Mouse (Mus musculus): ENCODE measurements around the gene B9d1. TPM values are rescaled to one million over a fixed set of nuclear protein-coding genes. Genes with fewer than 3 reads are reported as not detected.

Gene B9d1
- polyA plus RNA-seq, 1 experiment from 2014 or later, result 1.3 TPM

- no peak for ATAC-seq (ENCODE audit: low read depth)
- no peak overlapping the region for H3K4me2 ChIP-seq (ENCODE audit: low read depth, low read length)
Measured at GRCm38 (mm10) chr11:61486458-61487219, 18.3 kb upstream of the B9d1 start.

GRCm38 (mm10) chr11:61487401-61487800 lies 17.5 kb upstream of the B9d1 start:
- Histone ChIP-seq H3K9me3 (replicated peaks; ENCODE audit: control insufficient read depth, low read length) (no peaks in the 10 kb centered on the region), H3K9ac (ENCODE audit: low read depth, low read length) (no peak overlapping the region), H3K27ac (ENCODE audit: low read length) (no peak overlapping the region), H3K4me2 (ENCODE audit: low read depth, low read length) (no peak overlapping the region), H3K36me3 (ENCODE audit: control insufficient read depth, insufficient read depth) (peaks cover 11% of the 10 kb centered on the region), H3K27me3 (ENCODE audit: control insufficient read depth, insufficient read depth, low read depth, low read length) (no peaks in the 10 kb centered on the region), H3K4me3 (ENCODE audit: low read depth, low read length) (no peak overlapping the region), H3K4me1 (ENCODE audit: control insufficient read depth, low read depth, low read length) (no peaks in the 10 kb centered on the region)
- WGBS (ENCODE audit: insufficient replicate concordance), result 64% methylated on average over 2 of the region's 2 CpGs
- ATAC-seq (ENCODE audit: low read depth), result no peak

More at GRCm38 (mm10) chr11:61486458-61487219, 18.3 kb upstream of the B9d1 start:
- Histone ChIP-seq H3K9ac (ENCODE audit: low read depth, low read length) (no peak overlapping the region), H3K27me3 (ENCODE audit: control insufficient read depth, insufficient read depth, low read depth, low read length) (no peaks in the 10 kb centered on the region), H3K4me3 (ENCODE audit: low read depth, low read length) (no peak overlapping the region), H3K4me1 (ENCODE audit: control insufficient read depth, low read depth, low read length) (no peaks in the 10 kb centered on the region), H3K9me3 (replicated peaks; ENCODE audit: control insufficient read depth, low read length) (no peaks in the 10 kb centered on the region), H3K27ac (ENCODE audit: low read length) (no peak overlapping the region), H3K36me3 (ENCODE audit: control insufficient read depth, insufficient read depth) (peaks cover 11% of the 10 kb centered on the region)
- WGBS (ENCODE audit: insufficient replicate concordance), result 76% methylated on average over 14 of the region's 14 CpGs

GRCm38 (mm10) chr11:61487936-61488335 lies 17.0 kb upstream of the B9d1 start:
- WGBS (ENCODE audit: insufficient replicate concordance), result 72% methylated on average over 7 of the region's 7 CpGs
- Histone ChIP-seq H3K27me3 (ENCODE audit: control insufficient read depth, insufficient read depth, low read depth, low read length) (no peaks in the 10 kb centered on the region), H3K4me1 (ENCODE audit: control insufficient read depth, low read depth, low read length) (peaks cover 2% of the 10 kb centered on the region), H3K4me3 (ENCODE audit: low read depth, low read length) (no peak overlapping the region), H3K9me3 (replicated peaks; ENCODE audit: control insufficient read depth, low read length) (no peaks in the 10 kb centered on the region), H3K36me3 (ENCODE audit: control insufficient read depth, insufficient read depth) (peaks cover 11% of the 10 kb centered on the region), H3K4me2 (ENCODE audit: low read depth, low read length) (no peak overlapping the region), H3K9ac (ENCODE audit: low read depth, low read length) (no peak overlapping the region), H3K27ac (ENCODE audit: low read length) (no peak overlapping the region)
- ATAC-seq (ENCODE audit: low read depth), result no peak

- no peak overlapping the region for H3K9ac ChIP-seq (ENCODE audit: low read depth, low read length)
- H3K4me1 ChIP-seq (ENCODE audit: control insufficient read depth, low read depth, low read length), result peaks cover 10% of the 10 kb centered on the region
- 77% methylated on average over 2 of the region's 2 CpGs for WGBS (ENCODE audit: insufficient replicate concordance)
- ATAC-seq (ENCODE audit: low read depth), result no peak
- no peaks in the 10 kb centered on the region for H3K27me3 ChIP-seq (ENCODE audit: control insufficient read depth, insufficient read depth, low read depth, low read length)
- H3K4me2 ChIP-seq (ENCODE audit: low read depth, low read length), result no peak overlapping the region
- H3K36me3 ChIP-seq (ENCODE audit: control insufficient read depth, insufficient read depth), result peaks cover 11% of the 10 kb centered on the region
- no peaks in the 10 kb centered on the region for H3K9me3 ChIP-seq (replicated peaks; ENCODE audit: control insufficient read depth, low read length)
- H3K27ac ChIP-seq (ENCODE audit: low read length), result no peak overlapping the region
- no peak overlapping the region for H3K4me3 ChIP-seq (ENCODE audit: low read depth, low read length)
Measured at GRCm38 (mm10) chr11:61489085-61489484, 15.9 kb upstream of the B9d1 start.

- Histone ChIP-seq H3K27ac (ENCODE audit: low read length) (no peak overlapping the region), H3K4me1 (ENCODE audit: control insufficient read depth, low read depth, low read length) (peaks cover 12% of the 10 kb centered on the region), H3K27me3 (ENCODE audit: control insufficient read depth, insufficient read depth, low read depth, low read length) (no peaks in the 10 kb centered on the region), H3K4me2 (ENCODE audit: low read depth, low read length) (no peak overlapping the region), H3K9ac (ENCODE audit: low read depth, low read length) (no peak overlapping the region), H3K9me3 (replicated peaks; ENCODE audit: control insufficient read depth, low read length) (no peaks in the 10 kb centered on the region), H3K4me3 (ENCODE audit: low read depth, low read length) (no peak overlapping the region), H3K36me3 (ENCODE audit: control insufficient read depth, insufficient read depth) (peaks cover 11% of the 10 kb centered on the region)
- ATAC-seq (ENCODE audit: low read depth), result no peak
- 78% methylated on average over 8 of the region's 8 CpGs for WGBS (ENCODE audit: insufficient replicate concordance)
Measured at GRCm38 (mm10) chr11:61489874-61490273, 15.1 kb upstream of the B9d1 start.

GRCm38 (mm10) chr11:61490944-61491520 lies 13.9 kb upstream of the B9d1 start:
- no peaks in the 10 kb centered on the region for H3K27me3 ChIP-seq (ENCODE audit: control insufficient read depth, insufficient read depth, low read depth, low read length)
- H3K4me2 ChIP-seq (ENCODE audit: low read depth, low read length), result no peak overlapping the region
- no peak overlapping the region for H3K27ac ChIP-seq (ENCODE audit: low read length)
- H3K9me3 ChIP-seq (replicated peaks; ENCODE audit: control insufficient read depth, low read length), result no peaks in the 10 kb centered on the region
- H3K9ac ChIP-seq (ENCODE audit: low read depth, low read length), result no peak overlapping the region
- peaks cover 11% of the 10 kb centered on the region for H3K36me3 ChIP-seq (ENCODE audit: control insufficient read depth, insufficient read depth)
- no peak for ATAC-seq (ENCODE audit: low read depth)
- no peak overlapping the region for H3K4me3 ChIP-seq (ENCODE audit: low read depth, low read length)
- H3K4me1 ChIP-seq (ENCODE audit: control insufficient read depth, low read depth, low read length), result peaks cover 12% of the 10 kb centered on the region
- WGBS (ENCODE audit: insufficient replicate concordance), result 86% methylated on average over 22 of the region's 22 CpGs

- peaks cover 11% of the 10 kb centered on the region for H3K36me3 ChIP-seq (ENCODE audit: control insufficient read depth, insufficient read depth)
- peak overlapping the region; percentile 78 for H3K9ac ChIP-seq (ENCODE audit: low read depth, low read length)
- peaks cover 12% of the 10 kb centered on the region for H3K4me1 ChIP-seq (ENCODE audit: control insufficient read depth, low read depth, low read length)
- peak overlapping the region; percentile 97 for H3K4me2 ChIP-seq (ENCODE audit: low read depth, low read length)
- no peaks in the 10 kb centered on the region for H3K9me3 ChIP-seq (replicated peaks; ENCODE audit: control insufficient read depth, low read length)
- H3K27me3 ChIP-seq (ENCODE audit: control insufficient read depth, insufficient read depth, low read depth, low read length), result no peaks in the 10 kb centered on the region
- WGBS (ENCODE audit: insufficient replicate concordance), result 68% methylated on average over 12 of the region's 12 CpGs
- peak overlapping the region; percentile 86 for H3K4me3 ChIP-seq (ENCODE audit: low read depth, low read length)
- H3K27ac ChIP-seq (ENCODE audit: low read length), result no peak overlapping the region
- ATAC-seq (ENCODE audit: low read depth), result no peak
Measured at GRCm38 (mm10) chr11:61492749-61493401, 12.1 kb upstream of the B9d1 start.

- H3K4me2 ChIP-seq (ENCODE audit: low read depth, low read length), result peak overlapping the region; percentile 97
- H3K9me3 ChIP-seq (replicated peaks; ENCODE audit: control insufficient read depth, low read length), result no peaks in the 10 kb centered on the region
- H3K4me3 ChIP-seq (ENCODE audit: low read depth, low read length), result peak overlapping the region; percentile 86
- peaks cover 10% of the 10 kb centered on the region for H3K36me3 ChIP-seq (ENCODE audit: control insufficient read depth, insufficient read depth)
- peaks cover 12% of the 10 kb centered on the region for H3K4me1 ChIP-seq (ENCODE audit: control insufficient read depth, low read depth, low read length)
- ATAC-seq (ENCODE audit: low read depth), result peak; percentile 53
- no peaks in the 10 kb centered on the region for H3K27me3 ChIP-seq (ENCODE audit: control insufficient read depth, insufficient read depth, low read depth, low read length)
- peak overlapping the region; percentile 78 for H3K9ac ChIP-seq (ENCODE audit: low read depth, low read length)
- 2% methylated on average over 50 of the region's 50 CpGs for WGBS (ENCODE audit: insufficient replicate concordance)
- peak overlapping the region; percentile 47; the same call in 1 of the 2 replicates for H3K27ac ChIP-seq (ENCODE audit: low read length)
Measured at GRCm38 (mm10) chr11:61493525-61494128, 11.3 kb upstream of the B9d1 start.
